Mouse (Mus musculus): ENCODE measurements at regions not wholly inside any gene's neighbourhood (a gene's known extent, or its start where the extent isn't known, plus 50 kb on each side); places are given as distances from the start of the nearest gene placed in this dataset.

GRCm38 (mm10) chr4:69974208-69974607 is 436.0 kb downstream of the Cdk5rap2 start:
- no peak for DNase-seq (ENCODE audit: low spot score in 2 of 2)

GRCm38 (mm10) chr4:69973566-69973965 is 436.7 kb downstream of the Cdk5rap2 start:
- no peak for DNase-seq (ENCODE audit: low spot score in 2 of 2)

- DNase-seq (ENCODE audit: low spot score in 2 of 2), result no peak
Measured at GRCm38 (mm10) chr4:69971721-69972120, 438.5 kb downstream of the Cdk5rap2 start.

- peak in 1 of 2 experiments; percentile 42 for DNase-seq (ENCODE audit: low spot score in 2 of 2)
Measured at GRCm38 (mm10) chr4:69968424-69968823, 441.8 kb downstream of the Cdk5rap2 start.

Data from layer of hippocampus, adult 18-20 months (tissue).